Mouse (Mus musculus) induced T-regulatory cell, adult 2 months (primary cell): Measurements from ENCODE around the gene Ccnk.

Experiments used
- DNase-seq: peaks from one replicate; pipeline ENCODE4 v3.0.0-alpha.2; 2012; ENCODE audit warnings: low read depth

Gene Ccnk

DNA sequence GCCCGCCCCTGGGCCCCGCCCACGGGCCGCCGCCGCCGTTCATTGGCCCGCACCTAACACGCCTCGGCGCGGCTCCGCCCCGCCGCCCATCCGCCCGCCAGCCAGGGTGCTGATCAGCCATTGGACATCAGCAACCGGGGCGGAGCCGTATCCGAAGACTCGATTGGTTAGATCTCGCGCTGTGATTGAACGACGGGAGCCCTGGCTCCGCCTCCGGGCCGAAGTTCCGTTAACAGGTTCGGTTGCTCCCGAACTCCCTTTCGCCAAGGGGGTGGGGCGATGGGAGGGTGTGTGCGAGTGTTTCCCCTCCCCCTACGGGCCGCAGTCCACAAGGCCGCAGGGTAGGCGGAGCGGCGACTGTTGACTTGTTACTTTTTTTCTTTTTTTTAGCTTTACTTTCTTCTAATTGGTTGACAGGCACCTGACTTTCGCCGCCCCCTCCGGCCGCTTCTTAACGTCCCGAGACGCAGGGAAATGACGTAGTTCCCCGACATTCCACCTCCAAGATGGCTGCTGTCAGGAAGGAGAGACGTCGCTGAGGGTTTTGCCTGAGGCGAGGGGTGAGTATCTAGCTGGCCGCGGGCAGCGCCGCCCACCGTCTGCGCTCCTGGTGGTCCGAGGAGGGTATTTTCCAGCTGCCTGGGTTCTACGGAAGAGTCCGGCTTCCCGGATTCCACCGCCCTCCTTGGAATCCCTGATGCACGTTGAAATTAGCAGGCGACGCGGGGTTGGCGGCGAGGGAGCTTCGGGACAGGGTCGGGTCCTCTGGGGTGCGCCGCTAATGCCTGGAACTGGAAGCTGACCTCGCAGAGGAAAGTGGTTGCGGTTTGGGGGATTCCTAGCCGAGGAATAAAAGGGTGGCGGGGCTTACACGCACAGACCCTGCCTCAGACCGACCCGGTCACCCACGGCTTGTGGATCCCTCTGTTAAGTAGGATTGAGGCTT lies at the start of gene Ccnk:
Gene Ccnk, plus strand, starts transcription at position 259 of the 946 bp plus-strand sequence.
- peak; percentile 99 for DNase-seq

DNA sequence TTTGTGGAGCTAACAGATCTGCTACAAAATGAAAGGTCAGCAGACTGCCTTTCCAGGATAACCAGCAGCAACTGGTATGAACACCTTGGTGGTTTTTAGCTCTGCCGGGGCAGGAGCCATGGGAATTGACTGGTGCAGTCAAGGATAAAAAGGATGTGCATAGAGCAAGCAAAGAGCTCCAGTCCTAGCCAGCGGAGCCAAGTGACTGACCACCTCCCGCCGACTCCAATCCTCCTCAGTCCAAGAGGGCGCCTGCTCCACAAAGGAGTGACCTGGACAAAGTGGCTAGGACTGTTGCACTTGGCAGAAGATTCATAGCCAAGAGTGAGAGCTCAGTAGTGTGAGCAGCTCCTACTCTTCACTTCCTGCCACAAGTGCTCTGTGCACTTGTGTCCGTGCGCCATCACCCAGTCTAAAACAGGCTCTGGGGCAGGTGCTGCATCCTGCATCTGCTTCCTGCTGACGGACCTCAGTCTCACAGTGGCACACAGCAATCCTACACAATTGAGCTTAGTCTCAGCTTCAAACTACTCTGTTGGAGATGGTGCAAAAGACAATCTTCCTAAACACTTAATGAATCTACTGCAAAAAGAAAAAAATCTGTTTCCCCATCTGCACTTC lies 46.8 kb upstream of the Ccnk start:
- no peak for DNase-seq

DNA sequence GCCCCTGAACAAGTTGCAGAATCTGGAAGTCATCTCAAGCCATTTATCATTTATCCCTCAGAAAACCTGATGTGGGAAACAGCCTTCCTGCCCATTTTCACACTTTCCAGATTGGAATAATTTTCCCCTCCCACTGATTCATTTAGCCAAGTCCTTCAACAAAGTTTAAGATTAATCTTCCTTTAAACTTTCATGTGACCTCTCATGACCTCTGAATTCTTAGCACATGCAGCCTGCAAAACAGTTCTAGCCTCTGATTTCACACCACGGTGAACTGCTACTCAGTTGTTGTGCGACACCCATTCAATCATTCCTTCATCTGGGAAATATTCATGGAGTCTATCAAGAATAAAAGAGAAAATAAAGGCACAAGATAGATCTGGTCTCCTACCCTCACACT lies 46.2 kb upstream of the Ccnk start:
- no peak for DNase-seq

DNA sequence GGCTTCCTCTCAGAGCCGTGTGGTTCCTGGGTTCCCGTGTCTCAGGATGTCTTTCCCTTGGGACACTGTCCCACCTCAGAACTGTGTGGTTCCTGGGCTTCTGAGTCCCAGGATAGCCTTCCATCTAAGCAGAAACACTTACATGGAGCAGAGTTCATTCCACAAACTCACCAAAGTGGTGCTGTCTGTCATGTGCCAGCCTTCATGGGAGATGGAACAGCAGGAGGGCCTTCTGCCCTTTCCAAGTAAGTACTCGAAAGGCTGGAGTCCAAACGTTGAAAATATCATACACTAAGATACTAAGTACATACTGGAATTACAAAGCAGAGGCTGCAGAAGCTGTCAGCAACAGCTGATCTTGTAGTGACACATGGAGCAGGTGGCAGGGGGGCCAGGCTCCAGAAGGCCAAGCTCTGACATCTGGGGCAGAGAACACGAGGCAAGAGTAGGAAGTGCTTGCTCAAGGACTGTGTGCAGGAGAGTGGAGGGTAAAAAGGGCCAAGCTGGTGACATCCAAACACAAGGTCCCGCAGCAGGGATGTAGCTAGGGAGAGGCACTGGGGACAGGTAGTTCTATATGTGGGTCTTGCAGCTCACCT lies 43.7 kb upstream of the Ccnk start:
- DNase-seq: no peak

- no peak for DNase-seq
Measured at GRCm38 (mm10) chr12:108143624-108144498, 35.5 kb upstream of the Ccnk start.

DNA sequence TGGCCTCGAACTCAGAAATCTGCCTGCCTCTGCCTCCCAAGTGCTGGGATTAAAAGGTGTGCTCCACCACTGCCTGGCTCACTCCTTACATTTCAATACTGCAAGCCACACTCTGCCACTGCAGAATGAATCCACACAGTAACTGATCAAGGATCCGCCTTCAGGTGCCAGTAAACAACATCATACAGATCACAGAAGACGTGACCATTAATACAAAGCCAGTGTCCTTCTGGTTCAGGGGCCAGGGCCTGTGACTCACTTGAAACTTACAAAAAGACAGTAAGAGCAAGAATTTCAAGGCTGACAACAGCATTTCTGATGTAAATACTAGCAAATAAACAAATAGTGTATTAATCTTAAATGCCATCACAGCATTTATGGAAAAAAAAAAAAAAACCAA lies 34.2 kb upstream of the Ccnk start:
- DNase-seq: no peak

DNA sequence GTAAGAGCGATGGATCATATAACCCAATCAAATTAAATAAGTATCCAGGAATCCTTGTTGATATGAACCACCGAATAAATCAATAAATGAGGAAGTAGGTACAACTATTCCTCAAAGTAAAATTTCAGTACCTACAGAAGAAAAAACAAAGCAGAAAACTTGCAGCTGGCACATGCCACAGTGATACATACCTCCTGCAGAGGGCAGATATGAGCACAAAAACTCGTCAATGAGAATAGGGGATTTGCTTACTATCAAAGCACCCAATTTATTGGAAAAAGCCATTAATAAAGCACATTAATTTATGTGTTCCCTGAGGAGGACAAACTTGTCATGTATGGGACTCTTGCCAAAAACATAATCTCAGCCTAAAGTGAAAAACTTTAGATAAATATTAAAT lies 29.6 kb upstream of the Ccnk start:
- DNase-seq: peak; percentile 19

- peak; percentile 35 for DNase-seq
Measured at GRCm38 (mm10) chr12:108152743-108153142, 26.6 kb upstream of the Ccnk start.

- no peak for DNase-seq
Measured at GRCm38 (mm10) chr12:108159863-108160262, 19.5 kb upstream of the Ccnk start.

- DNase-seq: peak; percentile 42
Measured at GRCm38 (mm10) chr12:108162036-108162435, 17.3 kb upstream of the Ccnk start.

GRCm38 (mm10) chr12:108163706-108164105 lies 15.7 kb upstream of the Ccnk start:
- DNase-seq: no peak

GRCm38 (mm10) chr12:108168909-108169308 lies 10.5 kb upstream of the Ccnk start:
- DNase-seq: no peak

DNA sequence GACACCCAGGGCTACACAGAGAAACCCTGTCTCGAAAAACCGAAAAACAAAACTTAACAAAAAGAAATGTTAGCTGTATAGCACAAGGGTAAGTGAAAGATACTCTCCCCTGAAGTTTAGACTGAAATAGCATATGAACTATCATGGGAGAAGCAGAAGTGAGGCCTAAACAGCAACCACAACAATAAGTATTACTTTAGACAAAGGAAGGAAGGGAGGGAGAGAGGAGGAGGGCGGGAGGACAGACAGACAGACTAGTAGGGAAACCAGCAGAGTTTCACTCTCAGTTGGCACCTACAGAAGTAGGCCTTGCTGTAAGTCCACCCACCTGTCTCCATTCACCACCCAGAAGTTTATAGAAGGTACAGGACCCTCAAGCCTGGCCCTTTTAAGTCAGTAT lies 8.9 kb upstream of the Ccnk start:
- no peak for DNase-seq

- DNase-seq: no peak
Measured at GRCm38 (mm10) chr12:108171336-108171735, 8.0 kb upstream of the Ccnk start.

GRCm38 (mm10) chr12:108172639-108173038 lies 6.7 kb upstream of the Ccnk start:
- DNase-seq: no peak

DNA sequence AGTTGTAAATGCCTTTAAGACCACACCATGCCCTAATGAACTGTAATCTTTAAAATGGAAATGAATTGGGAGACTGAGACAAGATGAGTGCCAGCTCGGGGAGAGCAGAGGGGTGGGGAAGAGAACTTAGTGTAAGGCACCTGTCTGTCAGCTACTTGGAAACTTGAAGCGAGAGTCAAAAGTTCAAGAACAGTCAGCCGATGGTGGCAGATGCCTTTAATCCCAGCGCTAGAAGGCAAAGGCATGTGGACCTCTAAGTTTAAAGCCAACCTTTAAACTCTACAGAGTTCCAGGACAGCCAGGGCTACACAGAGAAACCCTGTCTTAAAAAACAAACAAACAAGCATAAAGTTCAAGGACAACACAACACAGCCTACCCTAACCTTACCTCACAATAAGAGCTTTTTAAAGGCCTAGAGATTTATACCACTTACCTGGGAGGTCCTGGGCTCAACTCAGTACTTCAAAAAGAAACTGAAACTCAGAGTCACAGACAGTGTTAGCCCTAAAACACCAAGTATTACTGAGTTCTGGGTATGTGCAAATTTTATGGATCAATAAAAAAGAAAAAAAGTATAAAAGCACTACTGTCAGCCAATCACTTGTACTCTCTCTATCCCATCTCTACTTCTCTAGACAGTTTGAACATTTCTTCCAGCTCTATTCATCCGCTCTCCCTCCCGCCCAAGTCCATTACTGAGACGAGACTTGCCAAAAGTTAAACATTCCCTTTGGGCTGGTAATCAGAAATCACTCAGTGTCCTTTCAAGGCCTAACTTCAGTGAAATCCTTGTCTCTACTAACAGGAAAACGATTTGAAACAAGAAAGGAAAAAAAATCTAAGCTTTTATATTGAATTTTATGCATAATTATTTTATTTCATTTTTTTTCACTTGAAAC lies 4.5 kb upstream of the Ccnk start:
- peak; percentile 46 for DNase-seq

- DNase-seq: peak; percentile 31
Measured at GRCm38 (mm10) chr12:108176366-108176765, 3.0 kb upstream of the Ccnk start.

- peak; percentile 71 for DNase-seq
Measured at GRCm38 (mm10) chr12:108178331-108179245, 791 bp upstream of the Ccnk start.

DNA sequence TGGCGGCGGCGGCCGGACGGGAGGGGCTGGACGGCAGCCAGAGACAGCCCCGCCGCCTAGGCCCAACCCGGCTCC lies 296 bp upstream of the Ccnk start, which contains the start of gene Setd3:
Gene Setd3, minus strand, starts transcription at position 69 of the 75 bp plus-strand sequence.
- DNase-seq: no peak

GRCm38 (mm10) chr12:108181716-108182115 lies 2.3 kb downstream of the Ccnk start:
- DNase-seq: no peak
